Mouse (Mus musculus) G1E (cell line): Measurements from ENCODE around the gene 1700030K09Rik. TPM values are rescaled to one million over a fixed set of nuclear protein-coding genes. Genes with fewer than 3 reads are reported as not detected.

Source experiments
- ATAC-seq: 2 replicates; pipeline ENCODE4 v1.8.0; 2016; ENCODE audit warnings: mild to moderate bottlenecking; ENCODE audit not compliant: insufficient number of reproducible peaks, poor library complexity, low FRiP score, severe bottlenecking; ENCODE audit errors: extremely low read depth
- DNase-seq: peaks from one replicate; pipeline ENCODE4 v3.0.0; 2012; ENCODE audit warnings: low spot score
- H3K27me3 ChIP-seq: 2 replicates; pipeline ENCODE4 v1.6.1; 2012; ENCODE audit warnings: mild to moderate bottlenecking, low read length, inconsistent platforms; ENCODE audit not compliant: insufficient read depth
- H3K36me3 ChIP-seq: replicated peaks from 2 replicates; pipeline ENCODE3; 2012; ENCODE audit warnings: mild to moderate bottlenecking, inconsistent platforms
- H3K4me1 ChIP-seq: 2 replicates; pipeline ENCODE4 v1.6.1; 2012; ENCODE audit warnings: low read depth, low read length, inconsistent platforms, mixed read lengths; ENCODE audit not compliant: insufficient read depth
- H3K4me3 ChIP-seq: 2 replicates; pipeline ENCODE4 v1.5.1; 2012; ENCODE audit warnings: low read depth, mild to moderate bottlenecking, inconsistent platforms, low read length, moderate library complexity, mixed read lengths
- H3K9me3 ChIP-seq: replicated peaks from 2 replicates; pipeline ENCODE4 v1.6.1; 2012; ENCODE audit warnings: inconsistent platforms
- CTCF ChIP-seq: IDR thresholded peaks from 2 replicates; pipeline ENCODE4 v1.5.1; 2012; ENCODE audit warnings: low read depth, low read length, inconsistent platforms, mixed read lengths
- GATA1 ChIP-seq: IDR thresholded peaks from 2 replicates; pipeline ENCODE4 v1.6.1; 2012; ENCODE audit warnings: borderline replicate concordance, low read length, inconsistent platforms, mixed read lengths
- GATA2 ChIP-seq: IDR thresholded peaks from 2 replicates; pipeline ENCODE4 v1.6.1; 2012; ENCODE audit warnings: low read depth, low read length, inconsistent platforms, borderline replicate concordance
- POLR2AphosphoS5 ChIP-seq: IDR thresholded peaks from 2 replicates; pipeline ENCODE4 v1.6.1; 2012; ENCODE audit warnings: low read depth, low read length, inconsistent platforms; ENCODE audit not compliant: insufficient replicate concordance
- TAL1 ChIP-seq: conservative IDR thresholded peaks from 2 replicates; pipeline ENCODE4 v1.6.1; 2012; ENCODE audit warnings: low read depth, low read length, inconsistent platforms, mixed read lengths
- polyA plus RNA-seq: library from polyadenylated mRNA; stranded (reverse); fragments of >175 nt; gene quantifications from 2 replicates; pipeline ENCODE4 v1.2.3, GENCODE M21; 2012
- total RNA-seq, 2 experiments: library from RNA; stranded (forward) in 1 of 2; stranded (reverse) in 1 of 2; fragments of 200-1000 nt in 1 of 2; fragments of >200 nt in 1 of 2; fragmentation: Nextera tagmentation in 1 of 2; gene quantifications; 2 replicates each; pipeline ENCODE4 v1.2.3; 2014 to 2017

1700030K09Rik gene
- total and polyA plus RNA-seq, 3 experiments, result 5.0 to 10.8 (median 7.3) TPM

DNA sequence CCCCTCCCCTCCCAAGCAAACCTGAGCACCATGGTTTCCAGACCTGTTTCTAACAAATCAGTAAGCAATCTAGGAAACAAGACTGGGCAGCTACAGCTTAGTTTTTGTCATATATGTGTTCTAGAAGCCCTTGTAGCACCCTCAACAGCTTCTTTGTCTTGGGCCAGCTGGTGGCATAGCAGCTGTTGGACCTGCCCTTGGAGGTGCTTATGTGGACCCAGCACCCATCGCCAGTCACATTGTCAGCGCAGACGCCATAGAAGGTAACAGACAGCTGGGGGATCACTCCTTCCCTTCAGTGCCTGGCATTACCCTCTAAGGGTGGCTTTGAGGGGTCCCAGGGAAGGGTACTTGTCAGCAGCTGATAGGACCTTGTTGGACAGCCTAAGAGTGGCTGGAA, 14.1 kb downstream of the 1700030K09Rik start:
- peaks cover 3% of the 10 kb centered on the region for H3K9me3 ChIP-seq
- peaks cover 9% of the 10 kb centered on the region; the same call in 1 of the 2 replicates for H3K4me1 ChIP-seq
- TF ChIP-seq CTCF (no peak), TAL1 (no peak), GATA2 (no peak), POLR2AphosphoS5 (no peak), GATA1 (no peak)
- no peak overlapping the region for H3K4me3 ChIP-seq
- peaks cover 94% of the 10 kb centered on the region for H3K36me3 ChIP-seq
- DNase-seq (no peak), ATAC-seq (no peak)
- no peaks in the 10 kb centered on the region for H3K27me3 ChIP-seq

DNA sequence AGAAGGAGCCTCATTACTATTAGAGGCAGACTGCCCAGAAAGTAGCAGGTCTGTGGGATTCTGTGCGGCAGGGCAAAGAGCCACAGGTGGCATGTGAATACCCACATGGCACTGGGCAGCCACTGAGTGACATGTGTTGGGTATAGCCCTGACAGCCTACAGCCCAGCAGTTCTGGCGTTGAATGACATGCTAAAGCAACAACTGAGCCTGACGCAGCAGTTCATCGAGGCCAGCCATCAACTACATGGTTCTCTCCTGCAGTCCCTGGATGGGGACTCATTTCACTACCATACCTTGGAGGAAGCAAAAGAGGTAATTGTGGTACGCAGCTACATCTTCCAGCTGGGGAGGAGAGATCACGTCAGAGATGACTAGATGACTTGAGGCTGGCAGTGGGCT, 14.8 kb downstream of the 1700030K09Rik start:
- peak; percentile 65; the same call in 1 of the 2 replicates for TF ChIP-seq POLR2AphosphoS5
- TF ChIP-seq GATA1, result no peak
- H3K36me3 ChIP-seq, result peaks cover 94% of the 10 kb centered on the region
- no peak for DNase-seq
- H3K4me3 ChIP-seq, result no peak overlapping the region
- peaks cover 3% of the 10 kb centered on the region for H3K9me3 ChIP-seq
- no peak for ATAC-seq
- H3K27me3 ChIP-seq, result no peaks in the 10 kb centered on the region
- H3K4me1 ChIP-seq, result peaks cover 13% of the 10 kb centered on the region

DNA sequence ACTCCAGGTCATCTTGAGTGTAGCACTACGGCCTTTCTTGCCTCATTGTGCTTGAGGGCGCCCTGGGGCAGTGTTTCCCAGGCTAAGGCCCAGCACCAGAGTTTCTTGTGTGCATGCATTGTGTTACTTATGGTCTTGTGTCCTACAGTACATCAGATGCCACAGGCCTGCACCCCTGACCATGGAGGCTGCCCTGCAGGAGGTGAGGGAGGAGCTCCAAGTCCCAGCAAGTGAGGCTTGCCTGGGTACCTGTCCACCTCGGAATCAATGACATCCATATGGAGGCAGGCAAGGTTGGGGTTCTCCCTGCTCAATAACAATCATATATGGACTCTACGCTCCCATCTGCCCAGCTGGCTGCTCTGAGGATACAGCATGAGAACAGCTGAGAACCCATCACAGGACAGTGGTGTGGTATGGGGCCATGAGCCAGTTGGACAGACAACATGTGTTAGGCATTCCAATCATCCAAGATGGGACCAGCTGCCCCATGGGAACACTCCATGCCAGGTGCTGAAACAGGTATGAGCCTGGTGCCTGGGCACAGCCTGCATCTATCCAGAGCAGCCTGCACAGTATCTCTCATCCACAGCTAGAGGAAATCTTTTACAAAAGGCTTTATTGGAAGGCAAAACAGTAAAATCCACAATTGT, 16.3 kb downstream of the 1700030K09Rik start:
- peaks cover 17% of the 10 kb centered on the region for H3K4me1 ChIP-seq
- ATAC-seq, result no peak
- TF ChIP-seq POLR2AphosphoS5 (peak; percentile 65; the same call in 1 of the 2 replicates), TAL1 (no peak), GATA1 (no peak)
- no peaks in the 10 kb centered on the region for H3K27me3 ChIP-seq
- no peak overlapping the region for H3K4me3 ChIP-seq
- no peak for DNase-seq
- peaks cover 95% of the 10 kb centered on the region for H3K36me3 ChIP-seq
- H3K9me3 ChIP-seq, result no peaks in the 10 kb centered on the region

DNA sequence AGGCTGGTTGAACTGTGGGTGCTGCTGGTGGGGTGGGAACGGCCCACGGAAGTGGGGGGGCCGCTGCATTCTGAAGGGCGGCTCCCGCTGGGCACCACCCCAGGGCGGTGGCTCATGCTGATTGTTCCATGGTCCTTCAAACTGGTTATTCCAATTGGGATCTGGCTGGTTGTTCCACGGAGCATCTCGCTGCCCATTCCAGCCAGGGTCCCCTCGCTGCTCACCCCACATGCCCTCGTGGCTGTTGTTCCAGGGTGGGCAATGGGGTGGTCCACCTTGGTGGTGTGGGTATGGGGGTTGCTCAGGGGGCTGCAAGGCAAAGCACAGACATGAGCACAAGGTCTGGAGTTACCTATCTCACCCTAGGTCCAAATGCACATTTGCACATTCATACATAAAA, 20.5 kb downstream of the 1700030K09Rik start:
- H3K36me3 ChIP-seq, result peaks cover 100% of the 10 kb centered on the region
- H3K4me1 ChIP-seq, result peaks cover 35% of the 10 kb centered on the region
- DNase-seq (no peak), ATAC-seq (no peak)
- H3K27me3 ChIP-seq, result no peaks in the 10 kb centered on the region
- H3K4me3 ChIP-seq, result no peak overlapping the region
- no peaks in the 10 kb centered on the region for H3K9me3 ChIP-seq
- TF ChIP-seq GATA1 (no peak), POLR2AphosphoS5 (no peak)

DNA sequence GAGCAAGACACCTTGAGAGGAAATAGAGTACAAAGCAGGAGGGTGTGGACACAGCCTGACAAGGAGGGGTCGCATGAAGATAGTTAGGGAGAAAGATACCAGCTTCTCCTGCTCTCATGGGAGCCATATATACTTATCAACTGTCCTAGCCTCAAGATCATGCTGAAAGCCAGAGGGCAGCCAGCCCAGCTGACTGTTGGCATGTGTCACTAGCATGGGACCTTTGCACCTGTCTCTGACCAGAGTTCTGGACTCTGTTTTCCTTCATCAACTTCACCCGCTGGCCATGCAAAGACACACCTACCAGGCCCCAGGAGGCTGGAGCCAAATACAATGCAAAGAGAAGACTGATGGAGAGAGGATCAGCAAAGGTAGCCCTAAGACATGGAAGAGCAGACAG, 25.6 kb downstream of the 1700030K09Rik start:
- H3K9me3 ChIP-seq, result no peaks in the 10 kb centered on the region
- peaks cover 94% of the 10 kb centered on the region for H3K36me3 ChIP-seq
- ATAC-seq, result no peak
- no peak for DNase-seq
- TF ChIP-seq GATA1 (no peak), TAL1 (no peak), GATA2 (no peak), POLR2AphosphoS5 (no peak), CTCF (no peak)
- H3K4me3 ChIP-seq, result no peak overlapping the region
- peaks cover 55% of the 10 kb centered on the region for H3K4me1 ChIP-seq
- H3K27me3 ChIP-seq, result no peaks in the 10 kb centered on the region

DNA sequence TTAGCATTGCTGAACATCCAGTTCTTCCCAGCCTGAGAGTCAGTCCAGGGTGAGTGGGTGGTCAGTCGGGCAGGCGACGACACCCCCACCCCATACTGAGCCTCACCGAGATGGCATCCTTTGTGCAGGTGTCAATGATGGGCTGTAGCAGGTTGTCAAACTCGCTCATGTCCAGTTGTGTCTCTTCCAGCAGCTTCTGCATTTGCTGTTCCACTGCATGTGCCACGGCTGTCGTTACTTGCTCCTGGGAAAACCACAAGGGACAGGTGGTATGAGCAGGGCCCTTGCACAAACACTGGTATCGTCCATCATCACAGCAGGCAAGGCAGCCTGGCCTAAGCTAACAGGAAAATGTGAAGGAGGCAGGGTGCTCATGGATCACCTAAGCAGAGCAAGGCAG, 26.3 kb downstream of the 1700030K09Rik start:
- H3K27me3 ChIP-seq, result no peaks in the 10 kb centered on the region
- TF ChIP-seq TAL1 (no peak), GATA1 (no peak), GATA2 (no peak), POLR2AphosphoS5 (no peak), CTCF (no peak)
- ATAC-seq (no peak), DNase-seq (no peak)
- H3K4me3 ChIP-seq, result no peak overlapping the region
- H3K4me1 ChIP-seq, result peaks cover 55% of the 10 kb centered on the region
- no peaks in the 10 kb centered on the region for H3K9me3 ChIP-seq
- peaks cover 89% of the 10 kb centered on the region for H3K36me3 ChIP-seq

DNA sequence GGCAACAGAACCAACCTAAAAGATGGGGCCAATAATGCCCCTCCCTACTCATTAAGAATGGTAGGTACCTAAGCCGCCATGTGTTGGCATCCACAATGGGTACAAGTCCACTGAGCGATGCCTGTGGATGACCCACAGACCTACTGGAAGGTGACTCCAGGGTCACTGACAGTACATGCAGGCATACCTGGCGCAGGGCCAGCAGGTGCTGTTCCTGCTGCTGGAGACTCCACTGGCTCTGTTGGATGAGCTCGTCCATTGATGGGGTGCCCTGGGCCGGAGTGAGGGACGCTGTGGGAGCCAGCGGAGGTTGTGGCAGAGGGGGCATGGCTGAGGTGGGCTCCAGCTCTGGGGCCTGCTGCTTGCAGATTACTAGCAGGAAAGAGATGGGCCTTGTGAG, 27.0 kb downstream of the 1700030K09Rik start:
- no peak for ATAC-seq
- H3K27me3 ChIP-seq, result no peaks in the 10 kb centered on the region
- peaks cover 82% of the 10 kb centered on the region for H3K36me3 ChIP-seq
- H3K4me3 ChIP-seq, result no peak overlapping the region
- no peaks in the 10 kb centered on the region for H3K9me3 ChIP-seq
- no peak for DNase-seq
- TF ChIP-seq GATA2, result no peak
- H3K4me1 ChIP-seq, result peaks cover 57% of the 10 kb centered on the region
